Comparison of ENCODE assay signal across 22 mouse cellular contexts in the genomic region with DNA sequence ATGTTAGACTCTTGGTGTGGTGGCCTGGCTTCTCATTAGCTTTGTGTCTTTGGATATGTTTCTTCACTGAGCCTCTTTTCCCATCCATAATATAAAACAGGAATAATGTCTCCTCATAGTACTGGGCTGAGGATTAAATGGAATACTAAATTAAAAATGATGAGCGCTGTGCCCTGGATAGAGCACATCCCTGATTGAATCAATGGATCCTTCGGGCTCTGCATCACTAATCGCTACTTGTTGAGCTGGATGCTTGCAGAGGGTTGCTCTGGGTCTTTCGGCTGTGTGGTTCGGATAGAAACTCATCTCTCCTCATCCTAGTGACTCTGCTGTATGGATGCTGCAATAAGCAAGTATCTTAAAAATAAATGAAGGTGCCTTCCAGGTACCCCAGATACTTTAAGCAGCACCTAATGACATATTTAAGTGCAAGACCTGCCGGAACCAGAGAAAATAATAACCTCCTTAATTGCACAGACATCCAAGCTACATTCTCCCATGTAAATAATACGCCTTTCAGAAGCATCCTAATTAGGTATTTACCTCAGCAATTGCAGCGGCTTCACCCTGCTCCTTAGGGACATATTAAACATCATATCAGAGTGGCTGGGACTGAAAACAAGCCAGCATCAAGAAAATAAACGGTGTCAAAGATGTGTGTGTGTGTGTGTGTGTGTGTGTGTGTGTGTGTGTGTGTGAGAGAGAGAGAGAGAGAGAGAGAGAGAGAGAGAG. TPM values are rescaled to one million over a fixed set of nuclear protein-coding genes. Genes with fewer than 3 reads are reported as not detected.
DNase-seq lines count a peak whose midpoint lies in the region; ATAC-seq and TF ChIP-seq lines count a peak whose summit lies in the region.
"Had no signal": no experiment of that assay in that cellular context is flagged by ENCODE, and none has a peak within 500 bp of the region (broad histone marks: within the 10 kb centered on the region; RNA-seq: fewer than 3 reads in every experiment).

No protein-coding gene starts in this region.

- 0 out of 2 replicates have a peak overlapping the region, but pooled peaks have one; percentile 20 for H3K27ac ChIP-seq in hindbrain, embryonic 14.5 days
- H3K27ac ChIP-seq in hindbrain, embryonic 11.5 days (ENCODE audit: low read depth, low read length) = no peak overlapping the region
- no peak overlapping the region for H3K27ac ChIP-seq in neural tube, embryonic 13.5 days (replicated peaks)
- no peak overlapping the region for H3K27ac ChIP-seq in midbrain, postnatal 0 days (ENCODE audit: low read depth, low read length)
- H3K27ac ChIP-seq in forebrain, embryonic 11.5 days (ENCODE audit: low read depth, low read length) = no peak overlapping the region
- H3K27ac ChIP-seq: embryonic facial prominence, embryonic 13.5 days; heart, embryonic 10.5 days had no signal

- WGBS in hindbrain, embryonic 14.5 days = 64% methylated on average over 9 of the region's 9 CpGs
- WGBS in hindbrain, embryonic 11.5 days = 87% methylated on average over 9 of the region's 9 CpGs
- 65% methylated on average over 9 of the region's 9 CpGs for whole genome bisulfite sequencing in neural tube, embryonic 13.5 days
- 62% methylated on average over 9 of the region's 9 CpGs for WGBS in midbrain, postnatal 0 days
- WGBS in forebrain, embryonic 11.5 days = 80% methylated on average over 9 of the region's 9 CpGs

- H3K4me2 ChIP-seq in hindbrain, embryonic 14.5 days (replicated peaks) = no peak overlapping the region
- H3K4me2 ChIP-seq in hindbrain, embryonic 11.5 days (replicated peaks; ENCODE audit: low read depth, low read length) = no peak overlapping the region
- no peak overlapping the region for H3K4me2 ChIP-seq in neural tube, embryonic 13.5 days
- no peak overlapping the region for H3K4me2 ChIP-seq in midbrain, postnatal 0 days (ENCODE audit: low read depth, low read length, poor library complexity, severe bottlenecking)
- no peak overlapping the region for H3K4me2 ChIP-seq in forebrain, embryonic 11.5 days (ENCODE audit: low read depth, low read length, severe bottlenecking)
- H3K4me2 ChIP-seq: embryonic facial prominence, embryonic 13.5 days had no signal

- TF ChIP-seq CTCF in midbrain, postnatal 0 days (IDR thresholded peaks at IDR 0.05) = no peak

- DNase-seq in hindbrain, embryonic 14.5 days (ENCODE audit: low spot score) = no peak
- DNase-seq in hindbrain, embryonic 11.5 days (ENCODE audit: low spot score) = no peak
- DNase-seq in neural tube, embryonic 10.5 days (ENCODE audit: extremely low spot score, low spot score) = no peak
- DNase-seq in midbrain, postnatal 0 days (ENCODE audit: low spot score) = peak; percentile 29
- DNase-seq in left cerebral cortex, postnatal 25 days (ENCODE audit: low spot score in 2 of 2) = no peak
- DNase-seq in forebrain, embryonic 11.5 days (ENCODE audit: low spot score) = no peak
- DNase-seq: adrenal gland, postnatal 10 days; cerebellum, adult 11-12 months; cerebellum, adult 9-10 months; cerebellum, postnatal 36 days; gastrocnemius, postnatal 36 days; heart, adult 11 months; heart, postnatal 10 days; heart, postnatal 4 days had no signal

- H3K9me3 ChIP-seq in hindbrain, embryonic 14.5 days (ENCODE audit: control insufficient read depth, low read length) = no peaks in the 10 kb centered on the region
- no peaks in the 10 kb centered on the region for H3K9me3 ChIP-seq in hindbrain, embryonic 11.5 days (ENCODE audit: control insufficient read depth, low read length)
- H3K9me3 ChIP-seq in neural tube, embryonic 13.5 days = no peaks in the 10 kb centered on the region
- no peaks in the 10 kb centered on the region for H3K9me3 ChIP-seq in midbrain, postnatal 0 days (ENCODE audit: low read length)
- no peaks in the 10 kb centered on the region for H3K9me3 ChIP-seq in forebrain, embryonic 11.5 days (ENCODE audit: control insufficient read depth, low read length)
- H3K9me3 ChIP-seq: embryonic facial prominence, embryonic 13.5 days; heart, embryonic 10.5 days had no signal

- intact Hi-C loops in left cerebral cortex, postnatal 25 days (cut with DNase I) = no loop called here

- H3K9ac ChIP-seq in hindbrain, embryonic 14.5 days = no peak overlapping the region
- H3K9ac ChIP-seq in hindbrain, embryonic 11.5 days (ENCODE audit: low read depth, low read length) = no peak overlapping the region
- H3K9ac ChIP-seq in neural tube, embryonic 13.5 days = no peak overlapping the region
- no peak overlapping the region for H3K9ac ChIP-seq in midbrain, postnatal 0 days (replicated peaks; ENCODE audit: low read length, poor library complexity, severe bottlenecking)
- H3K9ac ChIP-seq in forebrain, embryonic 11.5 days (ENCODE audit: low read length) = no peak overlapping the region
- H3K9ac ChIP-seq: embryonic facial prominence, embryonic 13.5 days had no signal

- no peak overlapping the region for H3K4me3 ChIP-seq in hindbrain, embryonic 14.5 days (replicated peaks; ENCODE audit: low read length)
- no peak overlapping the region for H3K4me3 ChIP-seq in hindbrain, embryonic 11.5 days (ENCODE audit: low read depth, low read length)
- H3K4me3 ChIP-seq in neural tube, embryonic 13.5 days = no peak overlapping the region
- H3K4me3 ChIP-seq in midbrain, postnatal 0 days (ENCODE audit: low read depth, low read length) = no peak overlapping the region
- no peak overlapping the region for H3K4me3 ChIP-seq in forebrain, embryonic 11.5 days (ENCODE audit: low read depth, low read length)
- H3K4me3 ChIP-seq: embryonic facial prominence, embryonic 13.5 days; heart, embryonic 10.5 days had no signal

- peak; percentile 39 for ATAC-seq in hindbrain, embryonic 14.5 days (ENCODE audit: low FRiP score)
- no peak for ATAC-seq in hindbrain, embryonic 11.5 days (ENCODE audit: low FRiP score)
- ATAC-seq in neural tube, embryonic 13.5 days (ENCODE audit: low read depth) = peak; percentile 66; the same call in 1 of the 2 replicates
- ATAC-seq in midbrain, postnatal 0 days (ENCODE audit: low FRiP score) = 0 out of 2 replicates have a peak, but pooled peaks have one; percentile 23
- ATAC-seq in forebrain, embryonic 11.5 days (replicated peaks; ENCODE audit: low FRiP score) = no peak
- ATAC-seq: forebrain, embryonic 14.5 days; inflammation-experienced regulatory T-cells, adult 6 months had no signal

- H3K36me3 ChIP-seq in hindbrain, embryonic 14.5 days (replicated peaks; ENCODE audit: control insufficient read depth, insufficient read depth) = no peaks in the 10 kb centered on the region
- no peaks in the 10 kb centered on the region for H3K36me3 ChIP-seq in hindbrain, embryonic 11.5 days (ENCODE audit: control insufficient read depth, insufficient read depth, low read length)
- no peaks in the 10 kb centered on the region for H3K36me3 ChIP-seq in neural tube, embryonic 13.5 days
- no peaks in the 10 kb centered on the region for H3K36me3 ChIP-seq in midbrain, postnatal 0 days (ENCODE audit: insufficient read depth, low read length)
- H3K36me3 ChIP-seq in forebrain, embryonic 11.5 days (ENCODE audit: control insufficient read depth, insufficient read depth, low read length) = no peaks in the 10 kb centered on the region
- H3K36me3 ChIP-seq: embryonic facial prominence, embryonic 13.5 days; heart, embryonic 10.5 days had no signal

- no peaks in the 10 kb centered on the region for H3K27me3 ChIP-seq in hindbrain, embryonic 14.5 days (ENCODE audit: control insufficient read depth, insufficient read depth, low read length)
- H3K27me3 ChIP-seq in hindbrain, embryonic 11.5 days (ENCODE audit: control insufficient read depth, insufficient read depth, low read length) = no peaks in the 10 kb centered on the region
- no peaks in the 10 kb centered on the region for H3K27me3 ChIP-seq in neural tube, embryonic 13.5 days
- H3K27me3 ChIP-seq in midbrain, postnatal 0 days (ENCODE audit: insufficient read depth, low read length) = no peaks in the 10 kb centered on the region
- H3K27me3 ChIP-seq in forebrain, embryonic 11.5 days (ENCODE audit: control insufficient read depth, insufficient read depth, low read length) = no peaks in the 10 kb centered on the region
- H3K27me3 ChIP-seq: embryonic facial prominence, embryonic 13.5 days had no signal

- no peaks in the 10 kb centered on the region for H3K4me1 ChIP-seq in hindbrain, embryonic 14.5 days (replicated peaks; ENCODE audit: control insufficient read depth, insufficient read depth, low read length)
- H3K4me1 ChIP-seq in hindbrain, embryonic 11.5 days (replicated peaks; ENCODE audit: control insufficient read depth, insufficient read depth, low read length) = no peaks in the 10 kb centered on the region
- peaks cover 16% of the 10 kb centered on the region for H3K4me1 ChIP-seq in neural tube, embryonic 13.5 days (replicated peaks)
- no peaks in the 10 kb centered on the region for H3K4me1 ChIP-seq in midbrain, postnatal 0 days (ENCODE audit: insufficient read depth, low read length)
- H3K4me1 ChIP-seq in forebrain, embryonic 11.5 days (replicated peaks; ENCODE audit: control insufficient read depth, insufficient read depth, low read length) = no peaks in the 10 kb centered on the region

RNA-seq across cellular contexts. Expression of gene Slc24a4, which starts 56.5 kb away (rescaled TPM):
- 2.4 and 2.5 TPM in 2 replicates for polyA plus RNA-seq in hindbrain, embryonic 14.5 days (2014; fragmentation: Nextera tagmentation; extraction: Ambion mirVana)
- 0.24 and 0.54 TPM in 2 replicates for polyA plus RNA-seq in hindbrain, embryonic 11.5 days (2014; fragmentation: Nextera tagmentation; extraction: Ambion mirVana)
- 0.85 and 0.89 TPM in 2 replicates for polyA plus RNA-seq in neural tube, embryonic 13.5 days (2015; fragmentation: Nextera tagmentation; extraction: Ambion mirVana)
- 5.0 and 5.3 TPM in 2 replicates for total RNA-seq in midbrain, postnatal 0 days (2014; rRNA removed)
- polyA plus RNA-seq in midbrain, postnatal 0 days (2015; fragmentation: Nextera tagmentation; extraction: Ambion mirVana) = 2.4 and 2.6 TPM in 2 replicates
- 10 to 100 TPM; 37.4 to 44.6 TPM for total RNA-seq in left cerebral cortex, postnatal 25 days (2021)
- polyA plus RNA-seq in forebrain, embryonic 11.5 days (2014; fragmentation: Nextera tagmentation; extraction: Ambion mirVana) = 0.13 and 0.16 TPM in 2 replicates
- total RNA-seq: gastrocnemius, adult 8-10 months; gastrocnemius, postnatal 36 days; MEL had no signal
- polyA plus RNA-seq: C2C12; inflammation-experienced regulatory T-cells, adult 6 months had no signal

Comparison
In these comparisons a context has a peak if more than half of its experiments do, and no peak if none do; other contexts are left out.
1. ATAC-seq: peak in hindbrain, embryonic 14.5 days (single experiment), neural tube, embryonic 13.5 days (single experiment) and midbrain, postnatal 0 days (single experiment); none in hindbrain, embryonic 11.5 days (single experiment) and forebrain, embryonic 11.5 days (single experiment).